Mouse (Mus musculus) right cerebral cortex, postnatal 36 days (tissue): ENCODE results near the gene A630023A22Rik.

ENCODE experiments used
- DNase-seq, 2 experiments: peaks; one replicate each; pipeline ENCODE4 v3.0.0; 2022; ENCODE audit warnings: low spot score in 2 of 2, mixed read lengths in 1 of 2

A630023A22Rik gene

GRCm38 (mm10) chr14:34102601-34103000 is at the start of gene A630023A22Rik:
A630023A22Rik (minus strand) TSS chr14:34102754.
- DNase-seq: no peak

GRCm38 (mm10) chr14:34152342-34152741 is 49.8 kb upstream of the A630023A22Rik start, which contains the start of gene Npy4r:
Npy4r (minus strand) TSS chr14:34152489.
- DNase-seq: no peak

GRCm38 (mm10) chr14:34142915-34143314 is 40.4 kb upstream of the A630023A22Rik start:
- DNase-seq: no peak

- no peak for DNase-seq
Measured at GRCm38 (mm10) chr14:34142316-34142715, 39.8 kb upstream of the A630023A22Rik start.

GRCm38 (mm10) chr14:34139671-34140664 is 37.4 kb upstream of the A630023A22Rik start:
- DNase-seq: no peak

- no peak for DNase-seq
Measured at GRCm38 (mm10) chr14:34135391-34135790, 32.8 kb upstream of the A630023A22Rik start.

GRCm38 (mm10) chr14:34131216-34131615 is 28.7 kb upstream of the A630023A22Rik start:
- no peak for DNase-seq

GRCm38 (mm10) chr14:34121691-34122090 is 19.1 kb upstream of the A630023A22Rik start:
- DNase-seq: no peak

- no peak for DNase-seq
Measured at GRCm38 (mm10) chr14:34120923-34121351, 18.4 kb upstream of the A630023A22Rik start.

- DNase-seq: no peak
Measured at GRCm38 (mm10) chr14:34120016-34120910, 17.7 kb upstream of the A630023A22Rik start.

- no peak for DNase-seq
Measured at GRCm38 (mm10) chr14:34119046-34119723, 16.6 kb upstream of the A630023A22Rik start.

- DNase-seq: no peak
Measured at GRCm38 (mm10) chr14:34114311-34114710, 11.8 kb upstream of the A630023A22Rik start.

- DNase-seq: no peak
Measured at GRCm38 (mm10) chr14:34107594-34107993, 5.0 kb upstream of the A630023A22Rik start.

- no peak for DNase-seq
Measured at GRCm38 (mm10) chr14:34106389-34107062, 4.0 kb upstream of the A630023A22Rik start.

GRCm38 (mm10) chr14:34104892-34105291 is 2.3 kb upstream of the A630023A22Rik start:
- peak in 1 of 2 experiments; percentile 7 for DNase-seq

GRCm38 (mm10) chr14:34103855-34104254 is 1.3 kb upstream of the A630023A22Rik start:
- no peak for DNase-seq

GRCm38 (mm10) chr14:34096161-34096560 is 6.4 kb downstream of the A630023A22Rik start:
- DNase-seq: no peak

GRCm38 (mm10) chr14:34092856-34093255 is 9.7 kb downstream of the A630023A22Rik start:
- no peak for DNase-seq

- DNase-seq: no peak
Measured at GRCm38 (mm10) chr14:34091475-34091874, 11.1 kb downstream of the A630023A22Rik start.

GRCm38 (mm10) chr14:34089796-34090195 is 12.8 kb downstream of the A630023A22Rik start:
- no peak for DNase-seq
